Mouse (Mus musculus) natural killer cell, adult 2 months (primary cell): Measurements from ENCODE around the gene Lama5.

Experiments used
- DNase-seq, 2 experiments: peaks; one replicate each; pipeline ENCODE4 v3.0.0; 2022; ENCODE audit warnings: low spot score in 2 of 2

Gene Lama5

DNA sequence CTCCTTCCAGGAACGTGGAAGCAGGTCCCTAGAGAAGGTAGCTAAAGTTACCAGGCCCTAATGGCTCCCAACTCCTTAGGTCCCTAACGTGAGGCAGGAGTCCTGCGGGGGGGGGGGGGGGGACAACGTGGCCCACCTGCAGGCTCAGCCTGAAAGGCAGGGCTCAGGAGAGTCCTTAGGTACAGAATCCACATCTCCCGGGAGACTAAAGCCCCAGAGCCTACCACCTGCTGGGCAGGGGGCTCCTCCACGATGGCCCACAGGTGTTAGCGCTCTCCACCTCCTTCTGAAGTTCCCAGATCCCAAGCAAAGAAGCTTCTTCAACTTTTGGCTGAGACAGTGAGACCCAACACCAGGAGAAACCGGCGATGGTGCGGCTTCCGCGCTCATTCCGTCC is 1.0 kb downstream of the Lama5 start:
- DNase-seq: no peak

DNA sequence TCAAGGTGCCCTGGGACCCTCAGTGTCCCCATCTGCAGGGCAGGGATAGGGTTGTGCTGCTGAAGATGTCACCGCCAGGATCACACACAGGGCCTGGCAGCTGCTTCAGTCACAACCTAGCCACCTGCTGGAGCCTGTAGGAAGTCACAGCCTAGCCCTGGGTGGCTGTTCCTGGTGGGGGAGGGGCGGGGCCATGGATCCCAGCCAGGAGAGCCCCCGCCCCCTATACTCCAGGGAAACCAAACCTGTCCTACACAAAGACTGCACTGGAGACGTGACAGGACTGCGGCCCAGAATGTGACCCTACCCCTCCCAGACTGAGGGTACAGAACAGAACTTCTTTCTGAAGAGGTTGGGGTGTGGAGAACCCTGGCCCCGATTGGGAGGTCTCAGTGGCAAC is 3.4 kb downstream of the Lama5 start:
- DNase-seq: no peak

DNA sequence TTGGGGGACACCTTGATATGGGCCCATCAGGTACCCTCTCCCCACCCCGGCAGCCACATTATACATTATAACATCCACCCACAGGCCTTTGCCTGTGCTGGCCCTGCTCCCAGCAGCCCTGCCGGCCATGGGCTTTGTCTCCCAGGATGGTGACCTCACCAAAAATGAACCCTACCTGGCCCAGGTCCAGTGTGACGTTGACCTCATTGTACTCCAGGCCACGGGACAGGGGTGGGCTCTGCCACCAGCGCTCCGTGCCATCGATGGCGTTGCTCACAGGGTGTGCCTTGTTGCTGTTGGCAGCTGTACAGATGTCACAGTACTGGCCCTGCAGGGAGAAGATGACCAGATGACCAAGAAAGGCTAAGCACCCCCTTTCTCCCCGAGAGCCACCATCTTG is 4.6 kb downstream of the Lama5 start:
- DNase-seq: no peak

DNA sequence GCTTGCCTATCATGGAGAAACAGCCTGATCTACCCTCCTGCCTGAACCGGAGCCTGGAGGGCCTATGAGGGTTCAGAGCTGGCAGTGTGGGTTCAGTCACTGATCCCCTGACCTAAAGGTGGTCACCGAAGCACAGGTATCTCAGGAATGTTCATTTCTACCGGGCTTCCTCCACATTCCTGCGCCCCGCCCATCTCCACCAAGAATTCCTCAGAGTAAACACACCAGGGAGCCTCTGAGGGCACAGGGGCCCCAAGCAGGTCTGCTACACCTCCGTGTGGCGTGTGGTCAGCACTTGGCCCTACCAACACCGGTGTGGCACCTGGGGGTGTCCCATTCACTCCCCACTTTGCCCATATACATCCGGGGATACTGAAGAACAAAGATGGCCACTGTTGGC is 5.5 kb downstream of the Lama5 start:
- DNase-seq: no peak

DNA sequence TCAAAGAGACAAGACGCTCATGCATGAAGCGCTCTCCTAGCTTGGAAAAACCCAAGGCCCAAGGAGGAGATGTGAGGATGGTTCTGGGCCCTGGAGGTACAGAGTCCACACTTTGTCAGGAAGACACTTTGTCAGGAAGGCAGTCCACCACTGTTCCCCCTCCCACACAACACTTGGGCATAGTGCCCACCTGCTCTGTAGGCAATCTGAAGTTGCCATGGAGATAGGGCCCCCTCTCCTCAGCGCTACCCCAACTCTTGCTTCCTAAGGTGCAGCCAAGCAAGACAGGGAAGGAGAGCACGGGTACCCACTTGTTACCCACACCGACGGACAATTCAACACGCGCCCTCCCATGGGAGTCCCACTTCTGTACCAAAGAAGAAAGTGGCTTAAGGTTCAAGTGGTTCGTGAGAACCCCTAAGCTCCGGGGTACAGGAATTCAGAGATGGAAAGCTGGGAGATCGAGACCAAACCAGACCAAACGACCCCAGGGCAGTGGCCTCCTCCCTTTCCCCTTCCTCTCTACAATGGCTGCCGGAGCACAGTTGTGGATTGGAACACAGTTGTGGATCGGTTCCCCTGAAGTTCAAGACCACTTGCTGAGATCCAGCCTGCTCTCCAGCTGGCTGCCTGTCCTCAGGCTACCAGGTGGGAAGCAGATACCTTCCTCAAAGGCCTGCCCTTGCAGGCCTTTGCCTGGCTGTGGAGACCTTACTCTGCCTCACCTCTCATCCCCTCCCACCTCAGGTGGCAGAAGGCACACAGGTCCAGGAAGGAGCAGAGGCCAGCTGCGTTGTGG is 6.3 kb downstream of the Lama5 start:
- DNase-seq: no peak

DNA sequence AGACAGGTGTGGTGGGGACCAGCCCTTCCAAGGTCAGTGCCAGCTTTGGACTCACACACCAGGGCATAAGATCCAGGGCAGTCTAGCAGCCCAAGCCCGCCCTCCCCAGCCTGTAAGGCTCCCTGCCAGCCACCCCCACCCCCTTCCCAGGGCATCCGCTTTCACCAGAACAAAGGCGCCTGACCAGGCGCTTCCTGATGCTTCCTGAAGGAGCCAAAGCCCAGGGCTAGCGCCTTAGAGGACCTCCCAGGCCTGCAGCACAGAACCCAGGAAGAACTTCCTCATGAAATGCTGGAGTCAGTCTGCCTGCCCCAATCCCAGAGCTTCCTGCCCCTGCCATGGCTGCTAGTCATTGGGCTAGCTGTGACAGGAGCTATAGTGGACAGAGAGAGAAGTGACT is 7.0 kb downstream of the Lama5 start:
- DNase-seq: no peak

DNA sequence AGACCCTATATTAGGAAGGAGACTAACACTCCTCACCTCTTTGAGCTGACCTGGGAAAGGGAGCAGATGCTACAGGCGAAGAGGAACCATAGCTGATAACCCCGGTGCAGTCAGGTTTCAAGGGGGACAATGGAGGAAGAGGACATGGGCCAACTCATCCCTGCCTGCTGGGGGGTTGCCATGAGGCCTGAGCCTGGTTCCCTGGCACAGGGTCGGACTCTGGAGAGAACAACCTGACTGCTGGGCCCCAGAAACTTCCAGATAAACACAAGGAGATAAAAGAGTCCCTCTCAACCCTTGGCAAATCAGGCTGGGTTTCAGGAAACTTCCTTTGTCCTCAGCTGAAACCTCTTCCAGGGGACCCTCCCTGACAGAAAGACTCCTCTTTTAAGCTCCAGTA is 7.4 kb downstream of the Lama5 start:
- no peak for DNase-seq

DNA sequence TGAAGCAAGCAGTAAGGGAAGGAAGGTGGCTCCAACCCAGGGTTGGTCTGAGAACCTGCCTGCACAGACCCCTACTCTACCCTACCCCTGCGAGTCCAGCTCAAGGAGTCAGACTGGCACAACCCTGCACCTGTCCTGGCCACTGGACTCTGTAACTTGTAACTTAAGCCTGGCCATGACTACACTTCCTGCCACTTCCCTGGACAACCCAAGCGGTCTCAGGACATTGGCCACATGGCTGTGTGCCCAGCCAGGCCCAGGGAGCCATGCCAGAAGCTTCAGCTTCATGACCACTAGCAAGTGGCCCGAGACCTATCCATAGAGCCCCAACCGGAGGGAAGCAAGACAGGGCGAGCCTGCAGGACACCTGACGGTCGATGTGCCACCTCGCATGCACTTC is 8.1 kb downstream of the Lama5 start:
- no peak for DNase-seq

DNA sequence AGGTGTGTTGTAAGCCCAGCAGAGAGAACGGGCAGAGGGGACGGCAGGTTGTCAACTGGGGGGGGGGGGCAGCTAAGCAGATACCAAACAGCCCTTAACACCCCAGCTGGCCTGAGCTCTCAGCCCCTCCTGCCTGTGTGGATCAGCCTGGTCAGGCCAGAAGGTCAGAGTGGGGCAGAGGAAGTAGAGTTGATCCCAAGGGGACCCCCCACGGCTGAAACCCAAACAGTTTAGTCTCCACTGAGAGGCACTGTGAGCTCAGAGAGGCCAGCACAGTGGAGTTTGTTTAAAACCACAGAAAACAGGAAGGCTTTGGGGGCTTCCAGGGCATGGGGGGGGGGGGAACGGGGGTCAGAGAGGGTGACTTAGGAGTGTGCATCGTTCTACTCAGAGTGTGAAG is 8.7 kb downstream of the Lama5 start:
- no peak for DNase-seq

DNA sequence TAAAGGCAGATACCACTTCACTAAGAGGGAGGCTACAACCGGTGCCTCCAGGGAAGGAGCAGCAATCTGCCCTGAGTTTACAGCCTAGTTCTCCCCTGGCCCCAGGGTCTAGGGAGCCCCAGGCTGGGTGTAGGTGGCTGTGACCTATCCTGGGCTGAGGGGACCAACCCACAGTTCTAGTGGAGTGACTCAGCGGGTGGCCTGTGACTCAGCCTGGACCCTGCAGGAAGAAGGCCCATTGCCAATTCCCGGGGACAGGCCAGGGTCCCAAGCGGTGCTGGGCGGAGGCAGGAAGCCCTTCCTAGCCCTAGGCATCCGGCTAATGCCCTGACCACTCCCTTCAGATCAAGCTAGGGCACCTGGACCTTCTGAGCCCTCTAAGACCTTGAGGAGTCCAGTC is 9.7 kb downstream of the Lama5 start:
- no peak for DNase-seq

DNA sequence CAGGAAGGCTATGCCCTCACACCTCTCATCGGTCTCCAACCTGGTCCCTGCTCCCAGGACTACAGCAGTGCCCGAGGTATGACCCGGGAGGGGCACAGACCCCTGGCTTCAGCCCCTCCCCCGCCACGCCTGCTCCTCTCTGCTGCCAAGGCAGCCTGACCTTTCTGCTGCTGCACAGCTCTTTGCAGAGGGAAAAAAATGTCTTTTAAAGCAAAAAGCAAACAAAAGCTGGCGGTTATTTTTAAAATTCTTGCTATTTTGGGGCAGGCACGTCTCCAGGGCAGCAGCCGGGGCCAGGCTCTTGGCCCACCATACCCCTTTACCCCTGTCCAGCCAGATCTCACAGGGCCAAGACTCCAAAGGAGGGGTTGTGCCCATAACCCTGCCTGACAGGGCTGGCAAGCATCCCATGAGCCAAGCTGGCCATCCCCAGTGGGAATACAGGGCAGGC is 10.6 kb downstream of the Lama5 start:
- no peak for DNase-seq

DNA sequence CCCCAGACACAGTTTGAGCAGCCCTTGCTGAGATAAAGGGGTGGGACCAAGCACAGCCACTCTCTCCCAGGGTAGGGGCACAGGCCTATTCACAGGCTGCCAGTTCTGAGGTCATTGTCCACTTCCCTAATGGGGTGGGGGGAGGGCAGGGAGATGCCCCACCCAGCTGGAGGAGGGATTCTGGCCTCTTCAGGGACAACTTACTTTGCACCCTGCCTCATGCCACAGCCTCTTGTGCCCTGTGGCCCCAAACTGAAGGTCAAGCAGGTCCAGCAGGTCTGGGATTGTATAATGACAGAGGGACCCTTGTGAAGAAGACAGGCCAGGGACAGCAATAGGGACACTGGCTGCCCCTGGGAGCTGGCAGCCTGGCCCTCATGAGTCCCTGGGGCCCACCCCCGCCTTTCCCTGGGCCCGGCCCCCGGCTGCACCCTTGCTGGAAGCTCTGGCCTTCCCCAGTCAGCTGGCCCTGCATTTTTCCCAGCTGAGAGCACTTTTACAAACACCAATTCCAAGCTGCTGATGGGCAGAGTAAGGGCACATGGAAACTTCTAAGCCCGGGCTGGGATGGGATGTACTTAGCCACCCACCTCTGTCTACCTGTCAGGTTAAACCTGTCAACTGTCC is 11.2 kb downstream of the Lama5 start:
- DNase-seq: no peak

DNA sequence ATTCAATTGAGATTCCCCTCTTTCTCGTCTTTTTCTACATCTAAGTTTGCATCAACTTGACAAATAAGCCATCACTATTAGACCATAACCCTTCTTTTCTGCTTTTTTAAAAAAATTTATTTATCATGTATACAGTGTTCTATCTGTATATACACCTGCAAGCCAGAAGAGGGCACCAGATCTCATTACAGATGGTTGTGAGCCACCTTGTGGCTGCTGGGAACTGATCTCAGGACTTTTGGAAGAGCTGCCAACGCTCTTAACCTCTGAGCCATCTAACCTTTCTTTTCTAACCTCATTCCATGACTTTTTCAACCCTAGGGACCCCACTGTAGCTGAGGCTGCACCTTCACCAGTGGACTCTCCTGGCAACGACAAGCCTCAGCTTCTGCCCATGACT is 13.4 kb downstream of the Lama5 start:
- no peak for DNase-seq

DNA sequence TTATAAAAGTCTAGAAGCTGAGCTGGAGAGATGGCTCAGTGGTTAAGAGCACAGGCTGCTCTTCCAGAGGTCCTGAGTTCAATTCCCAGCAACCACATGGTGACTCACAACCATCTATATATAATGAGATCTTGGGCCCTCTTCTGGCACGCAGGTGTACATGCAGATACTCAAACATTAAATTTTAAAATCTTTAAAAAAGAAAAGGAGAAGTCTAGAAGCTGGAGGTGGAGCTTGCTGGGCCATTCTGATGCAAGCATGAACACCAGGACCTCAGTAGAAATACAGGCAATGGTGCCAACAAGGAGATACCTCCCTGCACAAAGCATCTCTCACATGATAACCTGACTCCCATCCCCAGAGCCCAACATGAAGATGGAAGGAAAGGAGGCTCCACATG is 16.7 kb downstream of the Lama5 start:
- DNase-seq: no peak

DNA sequence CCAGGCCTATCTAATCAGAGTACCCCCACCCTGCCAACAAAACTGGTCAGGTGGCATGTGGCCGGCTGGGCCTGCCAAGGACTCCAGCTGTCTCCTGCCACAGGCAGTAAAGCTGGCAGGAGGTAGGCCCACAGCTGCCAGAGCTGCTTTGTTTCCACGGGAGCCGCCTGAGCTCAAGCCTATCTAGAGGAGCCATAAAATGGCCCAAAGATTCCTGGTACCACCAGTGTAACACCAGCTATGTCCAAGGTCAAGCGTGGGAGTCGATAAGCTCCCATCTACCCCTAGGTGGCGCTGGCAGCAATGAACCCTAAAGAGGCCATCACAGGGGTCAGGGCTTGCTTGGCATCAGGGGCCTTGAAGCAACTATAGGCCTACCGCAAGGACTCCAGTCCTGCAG is 17.8 kb downstream of the Lama5 start:
- DNase-seq: no peak

DNA sequence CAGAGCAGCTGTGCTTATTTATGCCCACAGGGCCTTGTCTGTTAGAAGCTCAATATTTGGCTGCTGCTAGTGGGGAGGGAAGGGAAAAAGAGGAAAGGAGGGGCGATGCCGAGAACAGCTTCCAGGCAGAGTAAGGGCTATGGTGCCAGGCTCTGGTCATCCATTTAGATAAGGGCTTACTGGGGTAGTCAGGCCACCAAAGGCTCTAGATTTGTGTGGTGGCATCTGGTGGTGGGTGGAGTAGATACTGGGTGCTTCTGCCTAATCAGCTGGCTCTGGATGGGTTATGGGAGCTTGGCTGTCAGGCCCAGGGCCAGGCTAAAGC is 19.7 kb downstream of the Lama5 start:
- DNase-seq: no peak

DNA sequence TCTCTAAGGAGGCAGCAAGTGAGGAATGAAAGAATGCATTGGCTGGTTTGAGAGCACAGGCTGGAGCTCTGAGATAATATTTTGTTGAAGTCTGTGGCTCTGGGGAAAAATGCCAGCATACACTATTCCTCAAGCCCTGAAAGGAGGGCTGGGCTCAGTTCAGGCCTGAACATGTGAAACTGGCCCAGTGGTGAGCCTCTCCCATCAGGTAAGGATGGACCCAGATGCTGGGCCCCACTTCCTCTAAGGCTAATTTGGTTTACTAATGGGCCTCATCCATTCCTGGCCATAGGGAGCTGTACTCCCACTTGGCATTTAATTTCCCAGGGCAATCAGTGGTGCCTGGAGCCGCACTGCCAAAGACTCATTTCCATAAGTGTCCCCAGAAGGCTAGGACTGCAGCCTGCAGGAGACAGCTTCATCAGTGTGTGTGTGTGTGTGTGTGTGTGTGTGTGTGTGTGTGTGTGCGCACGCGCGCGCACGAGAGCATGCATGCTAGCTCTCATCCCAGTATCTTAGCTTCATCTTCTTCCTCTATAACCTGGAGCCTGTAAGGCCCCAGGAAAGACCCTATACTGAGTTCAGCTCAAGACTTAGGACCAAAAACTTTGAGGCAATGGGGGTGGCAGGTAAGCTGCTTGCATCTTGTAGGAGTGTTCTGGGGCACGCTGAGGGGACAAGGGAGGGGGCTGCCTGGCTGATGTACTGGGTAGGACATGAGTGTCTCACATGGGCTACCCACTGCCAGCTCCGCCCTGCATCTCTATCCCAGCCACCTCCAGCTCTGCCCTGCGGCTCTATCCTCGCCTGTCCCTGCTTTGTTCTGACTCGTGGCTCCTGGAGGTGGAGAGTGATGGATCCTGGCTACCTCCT is 20.3 kb downstream of the Lama5 start:
- DNase-seq: no peak

DNA sequence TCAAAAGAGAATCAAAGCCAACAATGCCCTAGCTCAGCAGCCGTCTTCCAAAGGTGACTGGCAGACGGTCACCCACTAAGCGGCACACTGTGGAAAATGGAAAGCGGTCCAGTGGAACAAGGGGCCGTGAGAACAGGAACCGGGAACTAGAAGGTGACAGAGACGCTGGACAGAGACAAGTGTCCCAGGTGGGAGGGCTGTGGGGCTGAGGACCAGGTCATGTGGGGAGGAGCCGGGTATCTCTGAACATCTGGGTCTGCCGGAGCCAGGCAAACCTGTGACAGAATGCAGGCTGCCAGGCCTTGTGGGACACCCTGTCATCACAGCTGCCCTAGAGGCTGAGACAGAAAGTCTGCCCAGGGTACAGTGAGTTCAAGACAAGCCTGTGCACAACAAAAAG is 21.2 kb downstream of the Lama5 start:
- no peak for DNase-seq

DNA sequence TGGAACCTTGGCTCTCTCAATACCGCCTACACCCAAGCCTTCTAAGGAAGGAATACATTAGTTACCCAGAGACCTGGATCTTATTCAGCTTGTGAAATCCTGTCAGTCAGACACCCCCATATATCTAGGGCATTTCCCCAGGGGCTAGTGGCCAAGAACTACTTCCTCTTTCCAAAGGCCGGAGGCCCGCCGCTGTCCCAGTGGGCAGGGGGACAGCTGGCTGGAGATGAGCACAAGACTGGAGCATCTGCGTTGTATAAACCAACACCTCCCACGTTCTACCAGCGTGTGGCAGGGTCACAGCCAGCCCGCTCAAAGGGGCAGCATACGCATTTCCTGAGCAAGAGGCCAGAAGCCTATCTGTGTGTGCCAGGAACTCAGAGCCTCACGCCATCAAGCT is 22.9 kb downstream of the Lama5 start:
- DNase-seq: no peak

DNA sequence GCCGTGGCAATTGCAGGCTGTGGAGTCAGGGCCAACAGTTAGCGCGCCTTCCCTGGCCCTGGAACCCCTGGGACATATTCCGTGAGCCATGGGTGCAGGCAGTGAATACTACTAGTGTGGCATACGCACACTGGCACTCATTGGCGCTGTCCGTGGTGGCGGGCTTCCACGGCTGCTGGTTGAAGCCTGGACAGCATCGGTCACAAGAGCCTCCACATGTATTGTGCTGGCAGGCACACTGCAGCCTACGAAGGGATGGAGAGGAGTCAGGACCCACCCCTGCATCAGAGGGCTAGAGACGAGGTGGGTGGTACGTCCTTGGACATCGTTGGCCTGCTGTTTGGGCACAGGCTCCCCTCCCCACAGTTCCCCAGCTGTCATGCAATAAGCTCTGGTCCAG is 23.4 kb downstream of the Lama5 start:
- no peak for DNase-seq

DNA sequence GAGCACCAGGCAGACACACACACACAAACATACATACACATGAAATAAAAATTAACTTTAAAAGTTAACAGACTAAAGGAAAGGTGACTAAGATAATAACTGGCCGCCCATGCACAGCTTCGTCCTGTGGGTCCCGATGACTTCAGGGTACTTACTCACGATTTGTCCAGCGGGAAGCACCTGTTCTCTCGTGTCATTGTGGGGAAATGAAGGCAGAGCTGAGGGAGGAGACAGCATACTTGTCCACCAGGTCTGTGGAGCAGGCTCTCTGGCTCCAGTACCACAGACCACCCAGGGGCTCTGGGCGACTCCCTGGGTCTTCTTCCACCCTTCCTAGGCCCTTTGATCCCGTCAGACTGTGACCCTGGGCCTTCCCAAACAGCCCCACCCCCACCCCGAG is 24.4 kb downstream of the Lama5 start:
- no peak for DNase-seq

DNA sequence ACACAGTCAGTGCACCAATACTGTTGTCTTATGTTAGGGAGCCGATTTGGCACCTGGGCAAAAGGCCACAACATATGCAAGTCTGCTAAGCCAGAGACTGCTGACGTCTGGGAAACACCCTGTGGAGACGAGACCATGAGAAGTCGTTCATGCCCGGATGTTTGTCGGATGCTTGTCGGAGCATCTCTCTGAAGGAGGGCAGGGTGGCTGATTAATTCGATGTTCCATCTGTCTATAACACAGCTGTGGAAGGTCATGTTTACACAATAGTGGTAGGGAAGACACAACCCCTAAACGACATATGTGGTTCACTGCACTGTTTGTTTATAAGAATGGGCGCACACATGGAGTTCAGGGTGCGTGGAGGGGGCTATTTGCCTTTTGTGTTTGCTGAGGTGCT is 25.0 kb downstream of the Lama5 start:
- no peak for DNase-seq

DNA sequence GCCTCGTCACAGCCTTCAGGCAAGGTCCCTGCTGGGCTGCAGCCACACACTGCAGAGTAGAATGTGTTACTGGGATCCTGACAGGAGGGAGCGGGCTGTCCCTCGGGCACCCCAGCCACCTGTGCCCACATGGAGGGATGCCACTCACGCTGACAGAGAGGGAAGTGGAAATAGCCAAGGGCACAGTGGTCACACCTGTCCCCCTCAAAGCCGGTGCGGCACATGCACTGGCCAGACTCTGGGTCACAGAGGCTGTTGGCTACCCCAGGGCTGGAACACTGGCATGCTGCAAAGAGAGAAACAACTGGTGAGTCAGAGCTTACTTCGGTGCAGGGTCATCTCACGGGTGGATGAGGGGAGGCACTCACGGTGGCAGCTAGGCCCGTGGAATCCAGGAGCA is 26.9 kb downstream of the Lama5 start:
- DNase-seq: no peak
